Mouse (Mus musculus) testis, adult 2 months (tissue): ENCODE results near the gene Nrip1.

Source experiments
- CTCF ChIP-seq: fragments of 200-500 bp; IDR thresholded peaks from 2 replicates; pipeline ENCODE4 v1.5.1; 2012; ENCODE audit warnings: low read depth, mild to moderate bottlenecking, inconsistent platforms, low read length, moderate library complexity; ENCODE audit not compliant: control insufficient read depth, insufficient read depth, insufficient replicate concordance
- POLR2A ChIP-seq: fragments of 200-500 bp; IDR thresholded peaks from 2 replicates; pipeline ENCODE4 v1.6.1; 2012; ENCODE audit warnings: low read depth, mild to moderate bottlenecking, inconsistent platforms, low read length, moderate library complexity; ENCODE audit not compliant: control insufficient read depth

GRCm38 (mm10) chr16:76413581-76413980 is 40.0 kb upstream of the Nrip1 start:
- TF ChIP-seq POLR2A (no peak), CTCF (no peak)
